10 mouse cellular contexts compared by ENCODE assay signal in genomic region chr5:123980521-123981249, GRCm38 (mm10). TPM values are rescaled to one million over a fixed set of nuclear protein-coding genes. Genes with fewer than 3 reads are reported as not detected.
A peak's percentile ranks its signal among the peaks of the same experiment; 100 is the strongest.
DNase-seq lines count a peak whose midpoint lies in the region; ATAC-seq and TF ChIP-seq lines count a peak whose summit lies in the region.
"Had no signal": no experiment of that assay in that cellular context is flagged by ENCODE, and none has a peak within 500 bp of the region (broad histone marks: within the 10 kb centered on the region; RNA-seq: fewer than 3 reads in every experiment).

No protein-coding gene starts in this region.

- peak overlapping the region; percentile 3; the same call in 1 of the 2 replicates for H3K4me2 ChIP-seq in heart, embryonic 15.5 days
- H3K4me2 ChIP-seq in lung, postnatal 0 days (replicated peaks; ENCODE audit: low read depth, low read length) = no peak overlapping the region

- H3K4me1 ChIP-seq in heart, embryonic 15.5 days (replicated peaks) = peaks cover 71% of the 10 kb centered on the region
- peaks cover 16% of the 10 kb centered on the region for H3K4me1 ChIP-seq in lung, postnatal 0 days (ENCODE audit: insufficient read depth, low read depth, low read length)

- 0 out of 2 replicates have a peak overlapping the region, but pooled peaks have one; percentile 4 for H3K9ac ChIP-seq in heart, embryonic 15.5 days
- no peak overlapping the region for H3K9ac ChIP-seq in lung, postnatal 0 days (replicated peaks; ENCODE audit: low read depth)

- intact Hi-C loops in heart, postnatal 10 days (cut with DNase I) = no loop called here

- H3K36me3 ChIP-seq in heart, embryonic 15.5 days = no peaks in the 10 kb centered on the region
- H3K36me3 ChIP-seq in lung, postnatal 0 days (ENCODE audit: insufficient read depth, low read length) = no peaks in the 10 kb centered on the region

- TF ChIP-seq EP300 in lung, postnatal 0 days (IDR thresholded peaks at IDR 0.05) = no peak

- ATAC-seq in heart, embryonic 15.5 days (replicated peaks; ENCODE audit: insufficient number of reproducible peaks, insufficient read depth, low FRiP score, low read depth) = no peak
- no peak for ATAC-seq in lung, postnatal 0 days
- peak; percentile 31; the same call in 1 of the 2 replicates for ATAC-seq in neutrophil, adult 5-6 weeks (ENCODE audit: extremely low read depth, insufficient number of reproducible peaks, low FRiP score, poor library complexity, severe bottlenecking)

- no peaks in the 10 kb centered on the region for H3K9me3 ChIP-seq in heart, embryonic 15.5 days (replicated peaks)
- no peaks in the 10 kb centered on the region for H3K9me3 ChIP-seq in lung, postnatal 0 days (ENCODE audit: low read length)

- H3K4me3 ChIP-seq in heart, embryonic 15.5 days = no peak overlapping the region
- no peak overlapping the region for H3K4me3 ChIP-seq in lung, postnatal 0 days (ENCODE audit: low read depth, low read length)

- no peak for TF ChIP-seq CTCF in lung, postnatal 0 days (IDR thresholded peaks at IDR 0.05)

- H3K27ac ChIP-seq in heart, embryonic 15.5 days = peak overlapping the region; percentile 64
- peak overlapping the region; percentile 59 for H3K27ac ChIP-seq in lung, postnatal 0 days (ENCODE audit: low read length)

- H3K27me3 ChIP-seq in heart, embryonic 15.5 days = no peaks in the 10 kb centered on the region
- H3K27me3 ChIP-seq in lung, postnatal 0 days (replicated peaks; ENCODE audit: insufficient read depth, low read length) = no peaks in the 10 kb centered on the region

- DNase-seq in heart, postnatal 10 days = no peak
- DNase-seq in lung, postnatal 0 days (ENCODE audit: low spot score) = no peak
- DNase-seq in lung, postnatal 4 days = no peak
- DNase-seq in NIH3T3 (ENCODE audit: low read depth) = peak; percentile 54
- DNase-seq in layer of hippocampus, adult 9-11 months = no peak
- no peak for DNase-seq in c-Kit-positive CD71-positive TER-119-positive erythroid progenitor cells, embryonic 14.5 days (ENCODE audit: low spot score)
- DNase-seq: lung, postnatal 14 days had no signal

- 73% methylated on average over 9 of the region's 9 CpGs for WGBS in heart, embryonic 15.5 days
- 60% methylated on average over 9 of the region's 9 CpGs for WGBS in lung, postnatal 0 days

RNA-seq across cellular contexts. Expression of gene Hip1r, which starts 7.3 kb away (rescaled TPM):
- polyA plus RNA-seq in heart, embryonic 15.5 days (2015; fragmentation: Nextera tagmentation; extraction: Ambion mirVana) = 6.6 and 9.7 TPM in 2 replicates
- total RNA-seq in heart, postnatal 10 days (2021) = 10 to 100 TPM; 26.1 to 41.6 TPM
- polyA plus RNA-seq in lung, postnatal 0 days (2015; fragmentation: Nextera tagmentation; extraction: Ambion mirVana) = 20.0 and 22.7 TPM in 2 replicates
- 144 and 175 TPM in 2 replicates for total RNA-seq in neutrophil, adult 5-6 weeks (2017)

RNA-seq across cellular contexts. Expression of gene Ccdc62, which starts 50.2 kb away (rescaled TPM):
- 4.8 and 5.6 TPM in 2 replicates for polyA plus RNA-seq in heart, embryonic 15.5 days (2015; fragmentation: Nextera tagmentation; extraction: Ambion mirVana)
- total RNA-seq in heart, postnatal 10 days (2021) = 1 to 10 TPM; 2.2 to 3.1 TPM
- 5.9 and 6.3 TPM in 2 replicates for polyA plus RNA-seq in lung, postnatal 0 days (2015; fragmentation: Nextera tagmentation; extraction: Ambion mirVana)
- total RNA-seq in neutrophil, adult 5-6 weeks (2017) = 5.8 and 8.6 TPM in 2 replicates

RNA-seq across cellular contexts. Expression of gene Vps37b, which starts 51.4 kb away (rescaled TPM):
- 49.9 and 56.0 TPM in 2 replicates for polyA plus RNA-seq in heart, embryonic 15.5 days (2015; fragmentation: Nextera tagmentation; extraction: Ambion mirVana)
- 10 to 100 TPM; 38.0 to 46.7 TPM for total RNA-seq in heart, postnatal 10 days (2021)
- 28.5 and 31.0 TPM in 2 replicates for polyA plus RNA-seq in lung, postnatal 0 days (2015; fragmentation: Nextera tagmentation; extraction: Ambion mirVana)
- total RNA-seq in neutrophil, adult 5-6 weeks (2017) = 31.6 and 33.2 TPM in 2 replicates

RNA-seq across cellular contexts. Expression of gene Gm43518, which starts 53.5 kb away (rescaled TPM):
- polyA plus RNA-seq in heart, embryonic 15.5 days (2015; fragmentation: Nextera tagmentation; extraction: Ambion mirVana) = 0.91 and 2.7 TPM in 2 replicates
- total RNA-seq in heart, postnatal 10 days (2021) = under 1 TPM in 1 of 2 experiments, not detected in 1; 0.89 TPM
- 0.24 and 1.2 TPM in 2 replicates for polyA plus RNA-seq in lung, postnatal 0 days (2015; fragmentation: Nextera tagmentation; extraction: Ambion mirVana)
- total RNA-seq in neutrophil, adult 5-6 weeks (2017) = 1.5 and 2.9 TPM in 2 replicates
- polyA plus RNA-seq: neural tube, embryonic 11.5 days had no signal
